Mouse (Mus musculus): ENCODE data around the gene Slc9a3.

GRCm38 (mm10) chr13:74166348-74167056 is 45.2 kb downstream of the Slc9a3 start:
- TF ChIP-seq CTCF (IDR thresholded peaks at IDR 0.05; ENCODE audit: low read depth, low read length) (no peak), GATA1 (IDR thresholded peaks at IDR 0.05; ENCODE audit: borderline replicate concordance, low read length) (no peak), POLR2AphosphoS5 (IDR thresholded peaks at IDR 0.05; ENCODE audit: insufficient replicate concordance, low read depth, low read length) (no peak), GATA2 (IDR thresholded peaks at IDR 0.05; ENCODE audit: borderline replicate concordance, low read depth, low read length) (no peak)
